Mouse (Mus musculus) MN1 (cell line): ENCODE data around the gene Zbtb43.

Experiments used
- DNase-seq: peaks from one replicate; pipeline ENCODE4 v3.0.0-alpha.2; 2016; ENCODE audit warnings: low spot score

Gene Zbtb43

DNA sequence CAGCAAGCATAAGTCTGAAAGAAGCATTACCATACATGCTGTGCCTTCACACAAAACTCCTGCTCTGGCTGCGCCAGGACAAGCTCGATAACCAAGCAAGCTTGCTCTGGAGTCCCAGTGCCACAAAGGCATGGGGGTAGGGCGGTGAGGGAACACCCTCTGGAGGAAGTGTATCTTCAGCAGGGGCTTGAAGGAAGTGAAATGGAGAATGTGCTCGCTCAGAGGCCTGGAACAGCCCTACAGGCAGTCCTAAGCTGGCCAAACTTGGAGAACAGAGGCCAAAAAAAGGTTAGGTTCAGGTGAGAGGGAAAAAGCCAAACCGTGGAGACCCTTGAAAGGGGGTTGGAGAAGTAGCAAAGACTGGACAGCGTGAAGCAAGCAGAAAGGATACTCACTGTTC, 39.0 kb downstream of the Zbtb43 start:
- no peak for DNase-seq

DNA sequence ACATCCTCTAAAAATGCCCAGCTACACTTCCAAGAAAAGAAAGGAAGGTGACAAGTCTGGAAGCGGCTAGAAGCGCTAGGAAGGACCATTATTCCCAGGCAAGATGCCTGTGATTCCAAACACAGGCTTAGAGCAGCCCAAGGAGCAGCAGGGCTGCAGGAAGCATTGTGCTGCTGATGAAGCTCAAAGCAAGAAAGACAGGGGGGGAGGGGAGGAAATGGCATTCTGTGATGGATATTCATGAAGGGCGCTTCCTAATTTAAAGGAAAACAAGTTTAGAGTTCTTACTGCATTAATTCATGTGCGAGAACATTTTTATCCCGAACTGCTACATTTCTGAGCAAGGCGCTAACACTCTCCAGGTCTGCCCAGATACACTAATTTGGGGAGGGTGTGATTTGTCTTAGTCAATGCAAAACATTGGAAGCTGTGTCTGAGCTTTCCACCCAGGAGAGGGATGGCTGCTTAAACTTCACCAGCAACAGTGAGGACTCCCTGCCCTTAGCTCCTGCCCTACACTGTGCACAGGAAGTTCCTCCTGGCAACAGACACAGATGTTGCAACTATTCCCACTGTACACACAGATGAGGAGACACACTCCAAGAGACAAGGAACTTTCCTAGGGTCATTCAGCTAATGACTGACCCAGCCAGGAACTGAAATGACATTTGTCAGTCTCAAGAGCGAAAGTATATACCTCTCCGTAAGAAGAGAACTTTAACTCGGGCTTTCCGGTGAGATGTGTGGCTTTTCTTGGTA, 41.5 kb downstream of the Zbtb43 start:
- no peak for DNase-seq

DNA sequence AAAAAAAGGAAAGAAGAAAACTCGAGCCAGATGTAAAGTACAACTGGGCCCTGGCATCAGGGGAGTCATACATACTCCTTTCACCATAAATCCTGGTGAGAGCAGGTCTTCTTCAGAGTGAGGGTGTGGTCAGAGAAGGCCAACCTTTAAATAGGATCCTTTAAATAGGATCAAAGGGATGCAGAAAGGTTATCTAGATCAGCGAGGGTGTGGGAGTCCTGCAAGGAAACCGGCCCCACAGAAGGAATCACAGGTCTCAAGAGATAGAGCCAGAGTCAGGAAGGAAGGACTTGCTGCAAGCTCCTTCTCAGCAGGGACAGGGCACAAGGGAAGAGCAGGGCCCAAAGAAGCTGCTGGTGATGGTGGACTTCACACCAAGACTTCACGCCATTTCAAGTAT, 50.9 kb downstream of the Zbtb43 start:
- no peak for DNase-seq

DNA sequence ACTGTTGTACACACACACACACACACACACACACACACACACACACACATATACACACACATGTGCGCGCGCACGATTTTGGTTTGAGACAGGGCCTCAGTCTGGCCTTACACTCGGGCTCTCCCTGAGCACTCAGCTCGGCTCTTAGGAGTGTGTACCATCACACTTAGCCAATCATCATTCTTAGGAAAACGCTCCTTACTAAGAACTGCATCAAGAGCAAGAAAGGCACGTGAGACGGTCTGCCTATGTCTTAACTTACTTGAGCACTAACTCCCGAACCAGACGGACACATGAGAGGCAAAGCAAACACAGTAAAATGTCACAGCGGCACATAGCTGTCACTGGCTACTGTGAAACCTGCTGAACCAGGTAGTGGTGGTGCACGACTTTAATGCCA, 54.3 kb downstream of the Zbtb43 start:
- DNase-seq: no peak

DNA sequence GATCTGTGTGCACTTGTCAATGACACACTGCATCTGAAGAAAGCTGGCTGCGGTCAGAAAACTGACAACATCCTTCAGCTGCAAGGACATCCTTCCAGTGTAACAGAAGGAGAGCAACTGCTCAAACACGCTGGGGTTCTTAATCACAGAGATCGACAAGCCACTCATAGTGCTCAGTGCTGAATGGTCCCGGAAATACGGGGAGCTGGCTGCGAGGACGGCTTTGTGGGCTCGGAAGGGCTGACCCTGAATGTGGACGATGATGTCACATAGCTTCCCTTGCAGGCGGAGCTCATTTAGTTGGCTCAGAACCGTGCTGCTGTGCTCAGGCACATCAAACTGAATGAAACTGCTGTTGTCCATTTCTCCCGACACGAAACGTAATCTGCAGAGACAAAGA, 56.2 kb downstream of the Zbtb43 start:
- no peak for DNase-seq

DNA sequence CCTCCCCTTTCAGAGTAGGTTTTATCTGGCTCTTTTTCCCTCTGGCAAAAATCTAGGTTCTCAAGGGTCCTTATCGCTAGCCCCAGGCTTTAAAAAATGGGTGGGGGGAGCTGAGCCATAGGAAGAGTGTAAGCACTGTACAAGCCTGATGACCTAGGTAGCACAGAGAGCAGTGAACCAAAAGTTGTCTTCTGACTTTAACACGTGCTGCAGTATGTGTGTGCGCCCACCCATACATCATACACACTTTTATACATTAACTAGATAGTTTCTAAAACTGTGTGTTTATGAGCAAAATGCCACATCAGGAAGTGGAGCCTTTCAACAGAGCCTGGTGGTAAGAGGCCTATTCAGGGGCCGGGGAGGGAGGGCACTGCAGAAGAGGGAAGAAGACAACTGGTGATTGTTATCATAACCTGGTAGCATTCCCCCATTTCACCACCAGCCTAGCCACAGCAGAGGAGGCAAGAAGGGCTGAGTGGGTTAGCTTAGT, 64.8 kb downstream of the Zbtb43 start:
- no peak for DNase-seq

DNA sequence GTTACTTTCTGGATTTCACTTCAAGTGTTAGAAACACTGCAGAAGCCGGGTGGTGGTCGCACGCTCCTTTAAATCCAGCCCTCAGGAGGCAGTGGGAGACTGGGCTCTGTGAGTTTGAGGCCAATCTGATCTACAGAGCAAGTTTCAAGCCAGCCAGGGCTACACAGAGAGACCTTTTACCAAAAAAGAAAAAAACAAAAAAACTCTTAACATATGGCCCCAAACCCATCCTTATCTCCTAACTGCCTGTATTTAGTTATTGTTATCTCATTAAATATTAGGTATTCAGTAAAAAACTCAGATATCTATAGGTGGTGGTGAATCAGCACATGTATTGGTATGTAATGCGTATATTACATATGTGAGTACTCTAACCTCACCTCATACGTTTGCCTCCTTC, 65.7 kb downstream of the Zbtb43 start:
- DNase-seq: no peak

DNA sequence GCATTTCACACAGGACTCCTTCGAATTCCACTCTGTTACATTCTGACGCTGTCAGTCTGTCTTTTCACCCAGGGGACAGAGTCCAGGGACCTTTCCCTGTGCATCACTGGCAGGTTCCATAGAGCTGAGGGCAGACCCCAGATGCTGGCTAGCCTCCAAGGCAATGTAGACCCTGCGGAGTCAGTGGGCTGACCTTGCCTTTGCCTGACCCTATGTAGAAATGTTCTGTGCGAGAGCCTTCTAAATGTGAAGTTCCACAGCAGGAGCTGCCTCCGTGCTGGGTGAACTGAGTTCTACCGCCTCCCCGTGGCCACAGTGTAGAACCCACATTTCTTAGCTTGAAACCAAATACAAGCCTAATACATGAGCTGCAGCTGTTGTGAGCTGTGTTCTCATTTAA, 66.1 kb downstream of the Zbtb43 start:
- DNase-seq: peak; percentile 56

DNA sequence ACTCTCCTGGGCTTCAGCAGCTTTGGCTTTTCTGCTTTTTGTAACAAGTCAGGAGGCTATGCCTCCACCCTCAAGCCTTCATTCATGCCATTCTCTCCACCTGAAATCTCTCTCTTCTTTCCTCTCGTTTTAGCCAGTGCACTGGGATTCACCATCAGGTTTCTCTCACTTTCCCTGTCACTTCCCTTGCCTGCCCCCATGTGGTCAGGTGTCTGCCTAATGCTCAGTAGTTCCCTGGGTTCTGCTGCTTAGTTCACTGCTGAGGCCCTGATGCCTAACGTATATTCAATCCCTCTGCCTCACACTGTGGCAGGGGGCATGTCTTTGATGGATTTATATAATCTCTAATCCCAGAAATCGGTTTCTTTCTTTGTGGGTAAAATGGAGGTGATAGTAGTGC, 67.1 kb downstream of the Zbtb43 start:
- DNase-seq: peak; percentile 34

DNA sequence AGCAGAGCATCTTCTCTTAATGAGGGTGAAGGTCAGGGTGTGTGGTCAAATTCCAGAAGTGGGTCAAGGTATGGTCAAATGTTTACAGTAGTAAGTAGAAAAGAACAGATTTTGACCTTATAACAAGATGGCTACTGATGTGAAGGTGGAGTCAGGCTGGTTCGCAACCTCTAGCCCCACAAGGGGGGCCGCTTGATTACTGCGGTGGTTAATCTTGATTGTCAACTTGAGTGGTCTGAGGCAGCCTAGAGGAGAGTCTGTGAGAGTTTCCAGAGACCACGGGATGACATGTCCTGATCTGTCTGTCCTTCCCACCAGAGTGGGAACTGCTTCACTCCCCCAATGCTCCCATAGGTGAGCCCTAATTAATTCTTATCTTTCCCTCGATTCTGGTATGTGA, 67.8 kb downstream of the Zbtb43 start:
- no peak for DNase-seq
